ENCODE assay signal across 9 mouse cellular contexts in genomic region chr19:9991304-9991703, GRCm38 (mm10). TPM values are rescaled to one million over a fixed set of nuclear protein-coding genes. Genes with fewer than 3 reads are reported as not detected.
DNase-seq lines count a peak whose midpoint lies in the region; ATAC-seq and TF ChIP-seq lines count a peak whose summit lies in the region.
"Had no signal": no experiment of that assay in that cellular context is flagged by ENCODE, and none has a peak within 500 bp of the region (broad histone marks: within the 10 kb centered on the region; RNA-seq: fewer than 3 reads in every experiment).

No protein-coding gene starts in this region.

- H3K9me3 ChIP-seq in heart, embryonic 10.5 days, result no peaks in the 10 kb centered on the region
- no peaks in the 10 kb centered on the region for H3K9me3 ChIP-seq in liver, postnatal 0 days (ENCODE audit: low read length)

- H3K4me2 ChIP-seq in liver, postnatal 0 days (ENCODE audit: low read depth, low read length), result no peak overlapping the region

- H3K36me3 ChIP-seq in C2C12 (ENCODE audit: control insufficient read depth, insufficient read depth), result no peaks in the 10 kb centered on the region
- H3K36me3 ChIP-seq in heart, embryonic 10.5 days, result no peaks in the 10 kb centered on the region
- 0 out of 2 replicates have a peak, but pooled peaks cover 2% of the 10 kb centered on the region for H3K36me3 ChIP-seq in liver, postnatal 0 days (replicated peaks; ENCODE audit: insufficient read depth, low read length)
- no peaks in the 10 kb centered on the region; the same call in 1 of the 2 replicates for H3K36me3 ChIP-seq in thymus, adult 2 months (ENCODE audit: control insufficient read depth, insufficient read depth, low read length)

- no peak for TF ChIP-seq EP300 in liver, postnatal 0 days (IDR thresholded peaks at IDR 0.05; ENCODE audit: low read depth)

- no peak for TF ChIP-seq POLR2A in olfactory bulb, adult 2 months (IDR thresholded peaks at IDR 0.05; ENCODE audit: insufficient read depth, low read depth, low read length)
- TF ChIP-seq POLR2A in thymus, adult 2 months (IDR thresholded peaks at IDR 0.05; ENCODE audit: control insufficient read depth, extremely low read depth, insufficient read depth, low read length, poor library complexity), result no peak

- H3K27ac ChIP-seq in heart, embryonic 10.5 days, result no peak overlapping the region
- H3K27ac ChIP-seq in liver, postnatal 0 days (ENCODE audit: low read depth), result no peak overlapping the region
- H3K27ac ChIP-seq in olfactory bulb, adult 2 months (ENCODE audit: insufficient read depth, low read depth, low read length), result no peak overlapping the region
- no peak overlapping the region for H3K27ac ChIP-seq in thymus, adult 2 months (ENCODE audit: control insufficient read depth, insufficient read depth, low read length)

- H3ac ChIP-seq in C2C12 (ENCODE audit: control insufficient read depth, insufficient read length, low read depth), result no peak overlapping the region

- H3K79me2 ChIP-seq in C2C12 (ENCODE audit: control insufficient read depth, insufficient read depth), result no peaks in the 10 kb centered on the region

- no peak overlapping the region for H3K9ac ChIP-seq in liver, postnatal 0 days (replicated peaks)

- H3K27me3 ChIP-seq in C2C12 (ENCODE audit: control insufficient read depth, insufficient read depth, insufficient read length), result no peaks in the 10 kb centered on the region
- 0 out of 2 replicates have a peak, but pooled peaks cover 12% of the 10 kb centered on the region for H3K27me3 ChIP-seq in heart, embryonic 10.5 days (ENCODE audit: insufficient read depth, poor library complexity, severe bottlenecking)
- H3K27me3 ChIP-seq in liver, postnatal 0 days (ENCODE audit: insufficient read depth, low read length), result no peaks in the 10 kb centered on the region
- no peaks in the 10 kb centered on the region for H3K27me3 ChIP-seq in thymus, adult 2 months (ENCODE audit: control insufficient read depth, insufficient read depth, low read length)

- peak; percentile 64 for TF ChIP-seq CTCF in C2C12 (IDR thresholded peaks at IDR 0.05; ENCODE audit: control insufficient read depth, insufficient read depth, insufficient read length)
- TF ChIP-seq CTCF in liver, postnatal 0 days (IDR thresholded peaks at IDR 0.05; ENCODE audit: low read depth), result peak; percentile 98
- TF ChIP-seq CTCF in olfactory bulb, adult 2 months (IDR thresholded peaks at IDR 0.05; ENCODE audit: insufficient read depth, low read depth, low read length), result peak; percentile 83
- peak; percentile 87; the same call in 1 of the 2 replicates for TF ChIP-seq CTCF in thymus, adult 2 months (IDR thresholded peaks at IDR 0.05; ENCODE audit: borderline replicate concordance, control insufficient read depth, extremely low read depth, insufficient read depth, low read length, poor library complexity)

- peak; percentile 24; the same call in 1 of the 2 replicates for ATAC-seq in liver, postnatal 0 days

- peak; percentile 82 to 94 for DNase-seq in adrenal gland, adult (ENCODE audit: inconsistent age in 2 of 2, low spot score in 1 of 2)
- peak; percentile 91 for DNase-seq in embryo, embryonic 10.5 days (ENCODE audit: low spot score)
- DNase-seq in heart, embryonic 10.5 days (ENCODE audit: low spot score), result peak; percentile 89
- DNase-seq in kidney, postnatal 36 days, result peak; percentile 82 to 92
- DNase-seq in liver, postnatal 0 days, result peak; percentile 88
- DNase-seq in thymus, adult 2 months, result peak; percentile 84

- H3K4me3 ChIP-seq in C2C12 (ENCODE audit: insufficient read depth, poor library complexity, severe bottlenecking), result no peak overlapping the region
- H3K4me3 ChIP-seq in heart, embryonic 10.5 days, result no peak overlapping the region
- H3K4me3 ChIP-seq in liver, postnatal 0 days (ENCODE audit: low read depth, low read length), result no peak overlapping the region
- no peak overlapping the region for H3K4me3 ChIP-seq in olfactory bulb, adult 2 months (ENCODE audit: insufficient read depth, low read depth, low read length)
- H3K4me3 ChIP-seq in thymus, adult 2 months (ENCODE audit: control insufficient read depth, insufficient read depth, low read length), result no peak overlapping the region
- H3K4me3 ChIP-seq: erythroblast, embryonic 14.5 days had no signal

- H3K79me3 ChIP-seq in C2C12 (ENCODE audit: low read depth), result no peaks in the 10 kb centered on the region

- H3K4me1 ChIP-seq in heart, embryonic 10.5 days, result peaks cover 25% of the 10 kb centered on the region
- peaks cover 14% of the 10 kb centered on the region for H3K4me1 ChIP-seq in liver, postnatal 0 days (ENCODE audit: insufficient read depth)
- H3K4me1 ChIP-seq in olfactory bulb, adult 2 months (ENCODE audit: control insufficient read depth, insufficient read depth, low read length), result 0 out of 2 replicates have a peak, but pooled peaks cover 5% of the 10 kb centered on the region
- H3K4me1 ChIP-seq in thymus, adult 2 months (replicated peaks; ENCODE audit: control insufficient read depth, insufficient read depth, low read length), result peaks cover 11% of the 10 kb centered on the region

- WGBS in heart, embryonic 10.5 days, result 19% methylated on average over 5 of the region's 5 CpGs
- WGBS in liver, postnatal 0 days (ENCODE audit: insufficient replicate concordance), result 25% methylated on average over 5 of the region's 5 CpGs
- 23% methylated on average over 5 of the region's 5 CpGs for WGBS in olfactory bulb, adult 2 months
- WGBS in thymus, adult 2 months, result 26% methylated on average over 5 of the region's 5 CpGs

TF ChIP-seq in C2C12, 6 proteins besides CTCF, POLR2A, EP300 and RAD21:
- TF ChIP-seq USF1 (IDR thresholded peaks at IDR 0.05; ENCODE audit: low read depth), result no peak
- no peak for TF ChIP-seq MYOD1 (IDR thresholded peaks at IDR 0.05; ENCODE audit: control insufficient read depth, insufficient read length, low read depth)
- TF ChIP-seq MYOG (IDR thresholded peaks at IDR 0.05; ENCODE audit: control insufficient read depth, extremely low read depth, insufficient read length), result no peak
- no peak for TF ChIP-seq MAX (IDR thresholded peaks at IDR 0.05)
- TF ChIP-seq CEBPB (IDR thresholded peaks at IDR 0.05; ENCODE audit: low read depth), result no peak
- no peak for TF ChIP-seq FOSL1 (IDR thresholded peaks at IDR 0.05; ENCODE audit: insufficient read depth, low read length, poor library complexity, severe bottlenecking)

RNA-seq across cellular contexts. Expression of gene Best1, which starts 10.1 kb away (rescaled TPM):
- polyA plus RNA-seq in C2C12 (2012; fragmentation: generic; extraction: Trizol), result 0.09 TPM
- 0.73 and 0.95 TPM in 2 replicates for polyA plus RNA-seq in heart, embryonic 10.5 days (2016; fragmentation: Nextera tagmentation; extraction: Ambion mirVana)
- polyA plus RNA-seq in liver, postnatal 0 days (2015; fragmentation: Nextera tagmentation; extraction: Ambion mirVana), result 0.08 and 0.13 TPM in 2 replicates
- not detected in 2 replicates for polyA plus RNA-seq in olfactory bulb, adult 2 months (2012; ENCODE audit: insufficient read depth, insufficient read length, low replicate concordance, missing spikeins)
- polyA plus RNA-seq in thymus, adult 2 months (2012; rRNA removed), result 0.31 and 0.33 TPM in 2 replicates
- polyA plus RNA-seq: erythroblast, embryonic 14.5 days had no signal

RNA-seq across cellular contexts. Expression of gene Rab3il1, which starts 10.2 kb away (rescaled TPM):
- 4.5 TPM for polyA plus RNA-seq in C2C12 (2012; fragmentation: generic; extraction: Trizol)
- 51.5 and 57.6 TPM in 2 replicates for polyA plus RNA-seq in heart, embryonic 10.5 days (2016; fragmentation: Nextera tagmentation; extraction: Ambion mirVana)
- 74.9 and 80.9 TPM in 2 replicates for polyA plus RNA-seq in liver, postnatal 0 days (2015; fragmentation: Nextera tagmentation; extraction: Ambion mirVana)
- polyA plus RNA-seq in olfactory bulb, adult 2 months (2012; ENCODE audit: insufficient read depth, insufficient read length, low replicate concordance, missing spikeins), result not detected in 2 replicates
- polyA plus RNA-seq in thymus, adult 2 months (2012; rRNA removed), result 12.8 and 15.7 TPM in 2 replicates

RNA-seq across cellular contexts. Expression of gene Fth1, which starts 10.9 kb away (rescaled TPM):
- 4,975 TPM for polyA plus RNA-seq in C2C12 (2012; fragmentation: generic; extraction: Trizol)
- 1,706 and 1,823 TPM in 2 replicates for polyA plus RNA-seq in heart, embryonic 10.5 days (2016; fragmentation: Nextera tagmentation; extraction: Ambion mirVana)
- polyA plus RNA-seq in liver, postnatal 0 days (2015; fragmentation: Nextera tagmentation; extraction: Ambion mirVana), result 4,793 and 5,083 TPM in 2 replicates
- 1,416 TPM in 1 of 2 replicates, not detected in the other for polyA plus RNA-seq in olfactory bulb, adult 2 months (2012; ENCODE audit: insufficient read depth, insufficient read length, low replicate concordance, missing spikeins)
- 2,238 and 2,885 TPM in 2 replicates for polyA plus RNA-seq in thymus, adult 2 months (2012; rRNA removed)

RNA-seq across cellular contexts. Expression of gene Fads3, which starts 50.1 kb away (rescaled TPM):
- 161 TPM for polyA plus RNA-seq in C2C12 (2012; fragmentation: generic; extraction: Trizol)
- 16.5 and 19.0 TPM in 2 replicates for polyA plus RNA-seq in heart, embryonic 10.5 days (2016; fragmentation: Nextera tagmentation; extraction: Ambion mirVana)
- polyA plus RNA-seq in liver, postnatal 0 days (2015; fragmentation: Nextera tagmentation; extraction: Ambion mirVana), result 1.7 and 2.0 TPM in 2 replicates
- polyA plus RNA-seq in olfactory bulb, adult 2 months (2012; ENCODE audit: insufficient read depth, insufficient read length, low replicate concordance, missing spikeins), result not detected in 2 replicates
- polyA plus RNA-seq in thymus, adult 2 months (2012; rRNA removed), result 13.6 and 19.9 TPM in 2 replicates
